Mouse (Mus musculus): ENCODE results near the gene Dnmbp. TPM values are rescaled to one million over a fixed set of nuclear protein-coding genes. Genes with fewer than 3 reads are reported as not detected.

The Dnmbp gene
- polyA plus RNA-seq, 1 experiment from 2014 or later: 17.3 TPM

- ATAC-seq (replicated peaks; ENCODE audit: insufficient number of reproducible peaks, low FRiP score, low TSS enrichment, low read depth) (no peak), DNase-seq (ENCODE audit: low spot score) (no peak)
- Histone ChIP-seq H3K4me1 (ENCODE audit: control insufficient read depth, insufficient read depth, low read length) (no peaks in the 10 kb centered on the region), H3K27ac (replicated peaks; ENCODE audit: low read depth, low read length) (no peak overlapping the region), H3K9me3 (replicated peaks; ENCODE audit: control insufficient read depth, low read length) (no peaks in the 10 kb centered on the region), H3K9ac (replicated peaks; ENCODE audit: low read length) (no peak overlapping the region), H3K36me3 (replicated peaks; ENCODE audit: control insufficient read depth, insufficient read depth, low read depth, low read length) (no peaks in the 10 kb centered on the region; the same call in none of the 2 replicates), H3K4me2 (ENCODE audit: low read depth, low read length) (no peak overlapping the region), H3K27me3 (ENCODE audit: control insufficient read depth, insufficient read depth, low read length) (no peaks in the 10 kb centered on the region), H3K4me3 (ENCODE audit: low read depth, low read length) (no peak overlapping the region)
- 59% methylated on average over 8 of the region's 8 CpGs for WGBS
Observed at GRCm38 (mm10) chr19:43905136-43905535, 34.9 kb downstream of the Dnmbp start.

GRCm38 (mm10) chr19:43904327-43904726, 35.7 kb downstream of the Dnmbp start:
- Histone ChIP-seq H3K9me3 (replicated peaks; ENCODE audit: control insufficient read depth, low read length) (no peaks in the 10 kb centered on the region), H3K27me3 (ENCODE audit: control insufficient read depth, insufficient read depth, low read length) (no peaks in the 10 kb centered on the region), H3K27ac (replicated peaks; ENCODE audit: low read depth, low read length) (no peak overlapping the region), H3K4me1 (ENCODE audit: control insufficient read depth, insufficient read depth, low read length) (no peaks in the 10 kb centered on the region), H3K4me2 (ENCODE audit: low read depth, low read length) (no peak overlapping the region), H3K9ac (replicated peaks; ENCODE audit: low read length) (no peak overlapping the region), H3K36me3 (replicated peaks; ENCODE audit: control insufficient read depth, insufficient read depth, low read depth, low read length) (no peaks in the 10 kb centered on the region; the same call in none of the 2 replicates), H3K4me3 (ENCODE audit: low read depth, low read length) (no peak overlapping the region)
- ATAC-seq (replicated peaks; ENCODE audit: insufficient number of reproducible peaks, low FRiP score, low TSS enrichment, low read depth) (no peak), DNase-seq (ENCODE audit: low spot score) (no peak)
- 83% methylated on average over 11 of the region's 11 CpGs for WGBS

- no peak overlapping the region for H3K4me2 ChIP-seq (ENCODE audit: low read depth, low read length)
- 43% methylated on average over 12 of the region's 12 CpGs for WGBS
- ATAC-seq (replicated peaks; ENCODE audit: insufficient number of reproducible peaks, low FRiP score, low TSS enrichment, low read depth): no peak
Observed at GRCm38 (mm10) chr19:43902887-43903286, 37.1 kb downstream of the Dnmbp start.

GRCm38 (mm10) chr19:43900690-43901089, 39.3 kb downstream of the Dnmbp start:
- Histone ChIP-seq H3K36me3 (replicated peaks; ENCODE audit: control insufficient read depth, insufficient read depth, low read depth, low read length) (no peaks in the 10 kb centered on the region; the same call in 1 of the 2 replicates), H3K4me1 (ENCODE audit: control insufficient read depth, insufficient read depth, low read length) (no peaks in the 10 kb centered on the region), H3K27ac (replicated peaks; ENCODE audit: low read depth, low read length) (no peak overlapping the region), H3K9me3 (replicated peaks; ENCODE audit: control insufficient read depth, low read length) (no peaks in the 10 kb centered on the region), H3K4me3 (ENCODE audit: low read depth, low read length) (no peak overlapping the region), H3K27me3 (ENCODE audit: control insufficient read depth, insufficient read depth, low read length) (no peaks in the 10 kb centered on the region), H3K4me2 (ENCODE audit: low read depth, low read length) (no peak overlapping the region), H3K9ac (replicated peaks; ENCODE audit: low read length) (no peak overlapping the region)
- DNase-seq (ENCODE audit: low spot score) (no peak), ATAC-seq (replicated peaks; ENCODE audit: insufficient number of reproducible peaks, low FRiP score, low TSS enrichment, low read depth) (no peak)
- WGBS: 93% methylated on average over 9 of the region's 9 CpGs

More at GRCm38 (mm10) chr19:43902887-43903286, 37.1 kb downstream of the Dnmbp start:
- no peak overlapping the region for H3K4me3 ChIP-seq (ENCODE audit: low read depth, low read length)
- H3K36me3 ChIP-seq (replicated peaks; ENCODE audit: control insufficient read depth, insufficient read depth, low read depth, low read length): no peaks in the 10 kb centered on the region; the same call in none of the 2 replicates
- H3K9me3 ChIP-seq (replicated peaks; ENCODE audit: control insufficient read depth, low read length): no peaks in the 10 kb centered on the region
- no peak overlapping the region for H3K27ac ChIP-seq (replicated peaks; ENCODE audit: low read depth, low read length)
- H3K27me3 ChIP-seq (ENCODE audit: control insufficient read depth, insufficient read depth, low read length): no peaks in the 10 kb centered on the region
- H3K4me1 ChIP-seq (ENCODE audit: control insufficient read depth, insufficient read depth, low read length): no peaks in the 10 kb centered on the region
- no peak overlapping the region for H3K9ac ChIP-seq (replicated peaks; ENCODE audit: low read length)
- no peak for DNase-seq (ENCODE audit: low spot score)

- 61% methylated on average over 10 of the region's 10 CpGs for WGBS
- Histone ChIP-seq H3K4me3 (ENCODE audit: low read depth, low read length) (no peak overlapping the region), H3K4me2 (ENCODE audit: low read depth, low read length) (no peak overlapping the region), H3K27ac (replicated peaks; ENCODE audit: low read depth, low read length) (no peak overlapping the region), H3K4me1 (ENCODE audit: control insufficient read depth, insufficient read depth, low read length) (no peaks in the 10 kb centered on the region), H3K9me3 (replicated peaks; ENCODE audit: control insufficient read depth, low read length) (no peaks in the 10 kb centered on the region), H3K9ac (replicated peaks; ENCODE audit: low read length) (no peak overlapping the region), H3K27me3 (ENCODE audit: control insufficient read depth, insufficient read depth, low read length) (no peaks in the 10 kb centered on the region), H3K36me3 (replicated peaks; ENCODE audit: control insufficient read depth, insufficient read depth, low read depth, low read length) (no peaks in the 10 kb centered on the region; the same call in 1 of the 2 replicates)
- DNase-seq (ENCODE audit: low spot score): no peak
- ATAC-seq (replicated peaks; ENCODE audit: insufficient number of reproducible peaks, low FRiP score, low TSS enrichment, low read depth): no peak
Observed at GRCm38 (mm10) chr19:43898547-43898946, 41.4 kb downstream of the Dnmbp start.

GRCm38 (mm10) chr19:43896441-43896840, 43.5 kb downstream of the Dnmbp start:
- H3K27me3 ChIP-seq (ENCODE audit: control insufficient read depth, insufficient read depth, low read length): no peaks in the 10 kb centered on the region
- H3K4me1 ChIP-seq (ENCODE audit: control insufficient read depth, insufficient read depth, low read length): no peaks in the 10 kb centered on the region
- H3K4me3 ChIP-seq (ENCODE audit: low read depth, low read length): no peak overlapping the region
- H3K9me3 ChIP-seq (replicated peaks; ENCODE audit: control insufficient read depth, low read length): no peaks in the 10 kb centered on the region
- H3K4me2 ChIP-seq (ENCODE audit: low read depth, low read length): no peak overlapping the region
- no peak overlapping the region for H3K9ac ChIP-seq (replicated peaks; ENCODE audit: low read length)
- WGBS: 92% methylated on average over 14 of the region's 14 CpGs
- DNase-seq (ENCODE audit: low spot score): no peak
- no peak overlapping the region for H3K27ac ChIP-seq (replicated peaks; ENCODE audit: low read depth, low read length)
- no peaks in the 10 kb centered on the region for H3K36me3 ChIP-seq (replicated peaks; ENCODE audit: control insufficient read depth, insufficient read depth, low read depth, low read length)
- ATAC-seq (replicated peaks; ENCODE audit: insufficient number of reproducible peaks, low FRiP score, low TSS enrichment, low read depth): no peak

- no peaks in the 10 kb centered on the region for H3K4me1 ChIP-seq (ENCODE audit: control insufficient read depth, insufficient read depth, low read length)
- WGBS: 91% methylated on average over 5 of the region's 5 CpGs
- DNase-seq (ENCODE audit: low spot score): no peak
Observed at GRCm38 (mm10) chr19:43895951-43896350, 44.0 kb downstream of the Dnmbp start.

GRCm38 (mm10) chr19:43894821-43895220, 45.2 kb downstream of the Dnmbp start:
- no peaks in the 10 kb centered on the region for H3K36me3 ChIP-seq (replicated peaks; ENCODE audit: control insufficient read depth, insufficient read depth, low read depth, low read length)
- H3K4me3 ChIP-seq (ENCODE audit: low read depth, low read length): no peak overlapping the region
- no peaks in the 10 kb centered on the region for H3K27me3 ChIP-seq (ENCODE audit: control insufficient read depth, insufficient read depth, low read length)
- WGBS: 56% methylated on average over 9 of the region's 9 CpGs
- ATAC-seq (replicated peaks; ENCODE audit: insufficient number of reproducible peaks, low FRiP score, low TSS enrichment, low read depth): no peak
- no peak overlapping the region for H3K4me2 ChIP-seq (ENCODE audit: low read depth, low read length)
- H3K4me1 ChIP-seq (ENCODE audit: control insufficient read depth, insufficient read depth, low read length): no peaks in the 10 kb centered on the region
- no peaks in the 10 kb centered on the region for H3K9me3 ChIP-seq (replicated peaks; ENCODE audit: control insufficient read depth, low read length)
- no peak for DNase-seq (ENCODE audit: low spot score)
- H3K9ac ChIP-seq (replicated peaks; ENCODE audit: low read length): no peak overlapping the region
- no peak overlapping the region for H3K27ac ChIP-seq (replicated peaks; ENCODE audit: low read depth, low read length)

More at GRCm38 (mm10) chr19:43895951-43896350, 44.0 kb downstream of the Dnmbp start:
- H3K27me3 ChIP-seq (ENCODE audit: control insufficient read depth, insufficient read depth, low read length): no peaks in the 10 kb centered on the region
- no peak overlapping the region for H3K4me2 ChIP-seq (ENCODE audit: low read depth, low read length)
- H3K36me3 ChIP-seq (replicated peaks; ENCODE audit: control insufficient read depth, insufficient read depth, low read depth, low read length): no peaks in the 10 kb centered on the region
- no peaks in the 10 kb centered on the region for H3K9me3 ChIP-seq (replicated peaks; ENCODE audit: control insufficient read depth, low read length)
- no peak overlapping the region for H3K9ac ChIP-seq (replicated peaks; ENCODE audit: low read length)
- no peak overlapping the region for H3K27ac ChIP-seq (replicated peaks; ENCODE audit: low read depth, low read length)
- H3K4me3 ChIP-seq (ENCODE audit: low read depth, low read length): no peak overlapping the region
- no peak for ATAC-seq (replicated peaks; ENCODE audit: insufficient number of reproducible peaks, low FRiP score, low TSS enrichment, low read depth)

All from embryonic facial prominence, embryonic 11.5 days (tissue).